Mouse (Mus musculus) heart, embryonic 14.5 days (tissue): ENCODE data around the gene Heph. TPM values are rescaled to one million over a fixed set of nuclear protein-coding genes. Genes with fewer than 3 reads are reported as not detected.
"Not testable (repeated sequence)": the region's sequence is repeated elsewhere in the genome, so short reads cannot be mapped to it uniquely, and the experiment has no call there.

Experiments
- ATAC-seq: fragments of 200-750 bp; cut with Nextera tagmentation; 2 replicates; pipeline ENCODE4 v1.8.0; 2017; ENCODE audit warnings: low read depth, moderate TSS enrichment; ENCODE audit not compliant: insufficient number of reproducible peaks, insufficient read depth, low FRiP score
- H3K27ac ChIP-seq, 2 experiments: fragments of 200-500 bp in 1 of 2; fragments of 300-500 bp in 1 of 2; sonication (generic) in 1 of 2; replicated peaks in 1 of 2; 2 replicates each; pipeline ENCODE4 v1.5.1; 2012 to 2014; ENCODE audit warnings: low read depth in 2 of 2, low read length in 2 of 2, control low read depth in 1 of 2, mild to moderate bottlenecking in 1 of 2, mixed read lengths in 1 of 2; ENCODE audit not compliant: control insufficient read depth in 1 of 2, insufficient read depth in 1 of 2
- H3K27me3 ChIP-seq: fragments of 300-500 bp; sonication (generic); 2 replicates; pipeline ENCODE4 v1.6.1; 2014; ENCODE audit warnings: mild to moderate bottlenecking, low read length, control low read depth; ENCODE audit not compliant: control insufficient read depth, insufficient read depth
- H3K36me3 ChIP-seq: fragments of 300-500 bp; sonication (generic); 2 replicates; pipeline ENCODE4 v1.6.1; 2014; ENCODE audit warnings: mild to moderate bottlenecking, control low read depth, low read length, mixed read lengths; ENCODE audit not compliant: control insufficient read depth, insufficient read depth
- H3K4me1 ChIP-seq, 2 experiments: fragments of 200-500 bp in 1 of 2; fragments of 300-500 bp in 1 of 2; sonication (generic) in 1 of 2; 2 replicates each; pipeline ENCODE4 v1.6.1; 2012 to 2014; ENCODE audit warnings: low read length in 2 of 2, control low read depth in 1 of 2, mixed read lengths in 1 of 2; ENCODE audit not compliant: control insufficient read depth in 2 of 2, insufficient read depth in 2 of 2
- H3K4me2 ChIP-seq: fragments of 300-500 bp; sonication (generic); 2 replicates; pipeline ENCODE4 v1.6.1; 2014; ENCODE audit warnings: mild to moderate bottlenecking, low read length
- H3K4me3 ChIP-seq, 2 experiments: fragments of 200-500 bp in 1 of 2; fragments of 300-500 bp in 1 of 2; sonication (generic) in 1 of 2; 2 replicates each; pipeline ENCODE4 v1.5.1; 2012 to 2014; ENCODE audit warnings: low read length in 2 of 2, mild to moderate bottlenecking in 2 of 2, control low read depth in 1 of 2, low read depth in 1 of 2, moderate library complexity in 1 of 2; ENCODE audit not compliant: control insufficient read depth in 1 of 2, insufficient read depth in 1 of 2
- H3K9ac ChIP-seq: fragments of 300-500 bp; sonication (generic); 2 replicates; pipeline ENCODE4 v1.6.1; 2014; ENCODE audit warnings: mild to moderate bottlenecking, low read length
- H3K9me3 ChIP-seq: fragments of 300-500 bp; sonication (generic); 2 replicates; pipeline ENCODE4 v1.6.1; 2016; ENCODE audit warnings: low read length, control low read depth; ENCODE audit not compliant: control insufficient read depth
- WGBS: fragments of 180-500 bp; shearing (Covaris S2); extraction: QIAGEN DNeasy Blood & Tissue Kit; methylation state at CpG from one replicate; pipeline ENCODE4 v1.1.7; 2014; 5-methylcytosine and 5-hydroxymethylcytosine counted together
- polyA plus RNA-seq: library from polyadenylated mRNA; unstranded; fragments of >200 nt; fragmentation: Nextera tagmentation; extraction: Ambion mirVana; gene quantifications from 2 replicates; pipeline ENCODE4 v1.2.1, GENCODE M21; 2014

Heph gene
- 15.5 and 16.8 TPM in 2 replicates for polyA plus RNA-seq

- WGBS = 64% methylated on average over 2 of the region's 2 CpGs
- peak within 1 kb of the TSS; percentile 38 for H3K4me2 ChIP-seq
- no peaks in the 10 kb centered on the region for H3K4me1 ChIP-seq
- peak within 1 kb of the TSS; percentile 56 for H3K9ac ChIP-seq
- no peaks in the 10 kb centered on the region for H3K36me3 ChIP-seq
- H3K4me3 ChIP-seq = peak within 1 kb of the TSS; percentile 38 to 53
- H3K27ac ChIP-seq = no peak within 1 kb of the TSS
- ATAC-seq = no peak
- no peaks in the 10 kb centered on the region for H3K9me3 ChIP-seq
- H3K27me3 ChIP-seq = no peaks in the 10 kb centered on the region
These were observed at the start of gene Heph for GRCm38 (mm10) chrX:96455149-96455548. Gene Heph (plus strand): TSS chrX:96455359.

- not testable (repeated sequence) for H3K27me3 ChIP-seq, H3K36me3 ChIP-seq, H3K9ac ChIP-seq, H3K27ac ChIP-seq, H3K9me3 ChIP-seq, H3K4me3 ChIP-seq, H3K4me2 ChIP-seq, ATAC-seq, H3K4me1 ChIP-seq
- WGBS = 75% methylated on average over 4 of the region's 4 CpGs
These were observed 39.8 kb upstream of the Heph start for GRCm38 (mm10) chrX:96415351-96415750.

- H3K4me2 ChIP-seq = no peak overlapping the region
- H3K9ac ChIP-seq = no peak overlapping the region
- no peak overlapping the region for H3K27ac ChIP-seq
- ATAC-seq = no peak
- WGBS = 78% methylated on average over 1 of the region's 1 CpGs
- no peaks in the 10 kb centered on the region for H3K4me1 ChIP-seq
- H3K27me3 ChIP-seq = no peaks in the 10 kb centered on the region
- no peaks in the 10 kb centered on the region for H3K36me3 ChIP-seq
- H3K4me3 ChIP-seq = no peak overlapping the region
- H3K9me3 ChIP-seq = no peaks in the 10 kb centered on the region
These were observed 38.2 kb upstream of the Heph start for GRCm38 (mm10) chrX:96416970-96417369.

GRCm38 (mm10) chrX:96417733-96418132, 37.4 kb upstream of the Heph start:
- H3K9me3 ChIP-seq = no peaks in the 10 kb centered on the region
- WGBS = 23% methylated on average over 1 of the region's 1 CpGs
- H3K36me3 ChIP-seq = no peaks in the 10 kb centered on the region
- no peak for ATAC-seq
- no peak overlapping the region for H3K27ac ChIP-seq
- H3K4me1 ChIP-seq = no peaks in the 10 kb centered on the region
- no peaks in the 10 kb centered on the region for H3K27me3 ChIP-seq
- H3K4me2 ChIP-seq = no peak overlapping the region
- H3K4me3 ChIP-seq = no peak overlapping the region
- H3K9ac ChIP-seq = no peak overlapping the region

GRCm38 (mm10) chrX:96419383-96419782, 35.8 kb upstream of the Heph start:
- no peaks in the 10 kb centered on the region for H3K27me3 ChIP-seq
- H3K9me3 ChIP-seq = no peaks in the 10 kb centered on the region
- H3K4me2 ChIP-seq = no peak overlapping the region
- no peaks in the 10 kb centered on the region for H3K4me1 ChIP-seq
- H3K9ac ChIP-seq = no peak overlapping the region
- no peaks in the 10 kb centered on the region for H3K36me3 ChIP-seq
- no peak for ATAC-seq
- no peak overlapping the region for H3K4me3 ChIP-seq
- no peak overlapping the region for H3K27ac ChIP-seq

- H3K4me2 ChIP-seq = peak within 1 kb of the TSS; percentile 38
- H3K4me3 ChIP-seq = peak within 1 kb of the TSS; percentile 38 to 53
- no peaks in the 10 kb centered on the region for H3K4me1 ChIP-seq
- H3K27ac ChIP-seq = no peak within 1 kb of the TSS
- peak within 1 kb of the TSS; percentile 56 for H3K9ac ChIP-seq
- H3K27me3 ChIP-seq = no peaks in the 10 kb centered on the region
- no peaks in the 10 kb centered on the region for H3K36me3 ChIP-seq
- WGBS = 19% methylated on average over 9 of the region's 9 CpGs
- H3K9me3 ChIP-seq = no peaks in the 10 kb centered on the region
- no peak for ATAC-seq
These were observed 1.2 kb downstream of the Heph start, which contains the start of gene Hsf3 for GRCm38 (mm10) chrX:96456201-96456963. Gene Hsf3 (minus strand): TSS chrX:96456294.

- 19% methylated on average over 1 of the region's 1 CpGs for WGBS
- no peak overlapping the region for H3K27ac ChIP-seq
- H3K36me3 ChIP-seq = no peaks in the 10 kb centered on the region
- no peak overlapping the region for H3K9ac ChIP-seq
- H3K4me3 ChIP-seq = no peak overlapping the region
- no peak overlapping the region for H3K4me2 ChIP-seq
- no peaks in the 10 kb centered on the region for H3K4me1 ChIP-seq
- no peak for ATAC-seq
- no peaks in the 10 kb centered on the region for H3K27me3 ChIP-seq
- H3K9me3 ChIP-seq = no peaks in the 10 kb centered on the region
These were observed 46.4 kb downstream of the Heph start for GRCm38 (mm10) chrX:96501580-96501979.
